9 mouse cellular contexts compared by ENCODE assay signal in genomic region chr8:74921882-74922518, GRCm38 (mm10). TPM values are rescaled to one million over a fixed set of nuclear protein-coding genes. Genes with fewer than 3 reads are reported as not detected.
A peak's percentile ranks its signal among the peaks of the same experiment; 100 is the strongest.
DNase-seq lines count a peak whose midpoint lies in the region; ATAC-seq and TF ChIP-seq lines count a peak whose summit lies in the region.
"Had no signal": no experiment of that assay in that cellular context is flagged by ENCODE, and none has a peak within 500 bp of the region (broad histone marks: within the 10 kb centered on the region; RNA-seq: fewer than 3 reads in every experiment).

No protein-coding gene starts in this region.

- no peak overlapping the region for H3K27ac ChIP-seq in kidney, adult 2 months (ENCODE audit: insufficient read depth, low read depth, low read length)
- H3K27ac ChIP-seq in neural tube, embryonic 15.5 days (replicated peaks): no peak overlapping the region
- H3K27ac ChIP-seq in kidney, embryonic 15.5 days: no peak overlapping the region

- peak; percentile 6 for DNase-seq in cerebellum, adult 8-10 months
- no peak for DNase-seq in cerebellum, adult 9-11 months
- peak; percentile 1 to 7 for DNase-seq in kidney, postnatal 36 days
- DNase-seq in kidney, adult 2 months: no peak
- DNase-seq in frontal cortex, postnatal 25 days (ENCODE audit: low spot score in 2 of 2): peak; percentile 25 to 29
- no peak for DNase-seq in lung, postnatal 14 days

- ATAC-seq in neural tube, embryonic 15.5 days (ENCODE audit: low FRiP score): peak; percentile 81
- no peak for ATAC-seq in kidney, embryonic 15.5 days (replicated peaks; ENCODE audit: low FRiP score)

- 76% methylated on average over 4 of the region's 4 CpGs for WGBS in kidney, adult 2 months
- WGBS in neural tube, embryonic 15.5 days: 76% methylated on average over 4 of the region's 4 CpGs
- 80% methylated on average over 4 of the region's 4 CpGs for WGBS in kidney, embryonic 15.5 days

- H3K4me2 ChIP-seq in neural tube, embryonic 15.5 days: no peak overlapping the region
- no peak overlapping the region for H3K4me2 ChIP-seq in kidney, embryonic 15.5 days

- H3K4me3 ChIP-seq in kidney, adult 2 months (ENCODE audit: insufficient read depth, low read depth, low read length): no peak overlapping the region
- no peak overlapping the region for H3K4me3 ChIP-seq in neural tube, embryonic 15.5 days (replicated peaks)
- H3K4me3 ChIP-seq in kidney, embryonic 15.5 days (replicated peaks): no peak overlapping the region
- H3K4me3 ChIP-seq: megakaryocyte, embryonic 14.5 days had no signal

- TF ChIP-seq CTCF in kidney, adult 2 months (conservative IDR thresholded peaks at IDR 0.05; ENCODE audit: insufficient read depth, insufficient read length, low read depth, low read length): no peak

- no peaks in the 10 kb centered on the region for H3K9me3 ChIP-seq in neural tube, embryonic 15.5 days (replicated peaks)
- H3K9me3 ChIP-seq in kidney, embryonic 15.5 days (replicated peaks): no peaks in the 10 kb centered on the region
- H3K9me3 ChIP-seq: megakaryocyte, embryonic 14.5 days had no signal

- no peaks in the 10 kb centered on the region for H3K27me3 ChIP-seq in kidney, adult 2 months (replicated peaks; ENCODE audit: control insufficient read depth, insufficient read depth, low read length)
- H3K27me3 ChIP-seq in neural tube, embryonic 15.5 days (replicated peaks): no peaks in the 10 kb centered on the region
- H3K27me3 ChIP-seq in kidney, embryonic 15.5 days: no peaks in the 10 kb centered on the region
- H3K27me3 ChIP-seq: megakaryocyte, embryonic 14.5 days had no signal

- no peaks in the 10 kb centered on the region for H3K36me3 ChIP-seq in kidney, adult 2 months (ENCODE audit: control insufficient read depth, insufficient read depth, low read length)
- no peaks in the 10 kb centered on the region for H3K36me3 ChIP-seq in neural tube, embryonic 15.5 days
- no peaks in the 10 kb centered on the region for H3K36me3 ChIP-seq in kidney, embryonic 15.5 days

- H3K4me1 ChIP-seq in kidney, adult 2 months (ENCODE audit: control insufficient read depth, insufficient read depth, low read length): no peaks in the 10 kb centered on the region
- no peaks in the 10 kb centered on the region for H3K4me1 ChIP-seq in neural tube, embryonic 15.5 days
- H3K4me1 ChIP-seq in kidney, embryonic 15.5 days: no peaks in the 10 kb centered on the region
- H3K4me1 ChIP-seq: megakaryocyte, embryonic 14.5 days had no signal

- H3K9ac ChIP-seq in neural tube, embryonic 15.5 days (replicated peaks): no peak overlapping the region
- H3K9ac ChIP-seq in kidney, embryonic 15.5 days: no peak overlapping the region

- no peak for TF ChIP-seq POLR2A in kidney, adult 2 months (IDR thresholded peaks at IDR 0.05; ENCODE audit: low read depth, low read length)

RNA-seq across cellular contexts. Expression of gene Isx, which starts 49.0 kb away (rescaled TPM):
- polyA plus RNA-seq in kidney, adult 2 months (2012; rRNA removed): not detected in 2 replicates
- 6.0 TPM in 1 of 2 replicates, not detected in the other for polyA plus RNA-seq in neural tube, embryonic 15.5 days (2015; fragmentation: Nextera tagmentation; extraction: Ambion mirVana)
- polyA plus RNA-seq in kidney, embryonic 15.5 days (2015; fragmentation: Nextera tagmentation; extraction: Ambion mirVana): 0.32 TPM in 1 of 2 replicates, not detected in the other

Comparison
In these comparisons a context has a peak if more than half of its experiments do, and no peak if none do; other contexts are left out.
1. DNase-seq: peak in cerebellum, adult 8-10 months (single experiment), kidney, postnatal 36 days (2 of 2) and frontal cortex, postnatal 25 days (2 of 2); none in cerebellum, adult 9-11 months (single experiment), kidney, adult 2 months (single experiment) and lung, postnatal 14 days (single experiment).